Mouse (Mus musculus): ENCODE results near the gene Rgs3.
"Not testable (repeated sequence)": the region's sequence is repeated elsewhere in the genome, so short reads cannot be mapped to it uniquely, and the experiment has no call there.

Rgs3 gene

DNA sequence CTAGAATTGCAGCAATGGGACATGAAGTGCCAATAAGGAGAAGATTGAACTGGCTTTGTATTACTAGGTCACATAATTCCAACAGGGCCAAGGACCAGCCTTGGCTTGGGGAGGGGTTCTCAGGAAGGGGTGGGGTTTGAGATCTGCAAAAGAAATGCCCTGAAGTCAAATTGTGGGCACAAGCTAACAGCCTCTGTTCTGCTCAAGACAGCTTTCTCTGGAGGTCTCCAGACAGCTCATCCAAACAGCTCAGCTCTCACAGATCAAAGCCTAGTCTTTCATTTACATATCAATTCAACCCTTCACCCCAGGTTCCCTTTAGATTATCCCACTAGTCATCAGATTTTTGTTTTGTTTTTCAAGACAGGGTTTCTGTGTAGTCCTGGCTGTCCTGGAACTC lies 14.8 kb upstream of the Rgs3 start:
- in situ Hi-C loops (cut with MboI; ENCODE audit: low sequenced_read_pairs), result no loop called here

DNA sequence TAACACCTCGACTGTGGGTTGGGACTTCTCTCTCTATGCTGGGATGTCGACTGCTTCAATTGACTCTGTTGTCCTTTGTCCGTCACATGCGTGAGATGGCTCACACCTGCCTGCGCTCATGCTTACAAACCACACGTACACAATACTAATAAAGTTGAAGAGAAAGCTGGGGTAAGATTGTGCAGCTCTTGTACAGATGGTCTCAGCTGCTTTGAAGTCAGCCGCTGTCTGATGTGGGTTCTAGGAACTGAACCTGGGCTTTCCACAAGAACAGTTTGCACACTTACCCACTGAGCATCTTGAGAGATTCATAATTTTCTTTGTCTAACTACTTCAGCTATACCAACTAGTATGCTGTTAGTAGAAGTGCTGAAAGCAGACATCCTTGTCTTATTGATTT lies 7.7 kb upstream of the Rgs3 start:
- in situ Hi-C loops (cut with MboI; ENCODE audit: low sequenced_read_pairs), result loop anchor here (10.0 kb wide), 1 partner anchor 203 kb away; no protein-coding TSS in a partner anchor

DNA sequence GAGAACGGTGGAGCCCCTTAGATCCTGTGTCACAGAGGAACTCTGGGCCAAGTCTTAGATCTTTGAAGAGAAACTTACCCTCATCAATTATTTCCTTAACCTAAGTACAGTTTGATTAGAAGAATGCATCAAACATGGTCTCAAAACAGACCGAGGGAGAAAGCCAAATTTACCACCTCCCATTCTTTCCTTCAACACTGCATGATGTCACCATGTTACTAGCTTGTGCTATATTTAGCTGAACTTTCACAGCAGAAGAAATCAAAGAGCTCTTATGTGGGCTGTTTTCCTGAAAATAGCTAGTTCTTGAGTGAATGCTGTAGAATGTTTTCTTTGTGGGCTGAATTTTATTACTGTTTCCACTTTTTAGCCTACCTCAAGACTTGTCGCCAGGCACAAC lies 2.2 kb upstream of the Rgs3 start:
- in situ Hi-C loops (cut with MboI; ENCODE audit: low sequenced_read_pairs), result loop anchor here (5.0 to 10.0 kb wide), 2 partner anchors 140 to 197 kb away; no protein-coding TSS in a partner anchor

DNA sequence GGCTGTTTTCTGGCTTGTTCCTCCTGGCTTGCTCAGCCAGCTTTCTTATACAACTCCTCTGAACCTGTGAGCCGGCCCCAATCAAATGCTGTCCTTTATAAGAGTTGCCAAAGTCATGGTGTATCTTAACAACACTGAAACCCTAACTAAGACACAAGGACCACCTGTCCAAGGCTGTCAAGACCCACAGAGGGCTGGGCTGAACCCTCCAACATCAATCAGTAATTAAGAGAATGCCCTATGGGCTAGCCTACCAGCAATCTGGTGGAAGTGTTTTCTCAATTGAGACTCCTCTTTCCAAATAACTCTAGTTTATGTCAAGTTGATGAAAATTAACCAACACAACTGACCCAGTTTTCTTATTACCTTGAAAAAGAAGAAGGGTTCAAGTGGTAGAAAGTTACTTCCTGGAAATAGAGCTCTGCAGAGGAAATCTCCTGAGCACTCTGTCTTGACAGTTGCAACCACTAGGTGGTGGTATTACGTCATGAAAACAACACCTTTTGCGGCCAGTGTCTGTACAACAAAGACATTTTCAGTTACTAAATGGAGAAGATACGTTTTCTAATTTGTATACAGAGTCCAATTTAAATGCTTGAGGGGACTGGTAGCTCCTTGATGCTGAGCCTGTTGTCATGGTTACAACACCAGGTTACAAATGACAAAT lies 1.4 kb downstream of the Rgs3 start:
- in situ Hi-C loops (cut with MboI; ENCODE audit: low sequenced_read_pairs), result no loop called here

DNA sequence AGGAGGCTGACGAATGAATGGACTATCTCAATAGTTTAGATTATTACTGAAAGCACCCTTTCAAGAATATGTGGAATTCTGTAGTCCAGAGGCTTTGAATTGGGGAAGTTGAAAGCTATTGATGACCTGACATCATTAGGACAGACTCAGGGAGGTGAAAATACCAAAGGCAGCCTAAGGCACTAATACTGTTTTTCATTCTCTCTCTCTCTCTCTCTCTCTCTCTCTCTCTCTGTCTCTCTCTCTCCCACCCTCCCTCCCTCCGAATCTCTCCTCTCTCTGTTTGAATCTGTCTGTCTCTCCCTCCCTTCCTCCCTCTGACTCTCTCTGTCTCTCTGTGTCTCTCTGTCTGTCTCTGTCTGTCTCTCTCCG lies 2.0 kb downstream of the Rgs3 start:
- in situ Hi-C loops (cut with MboI; ENCODE audit: low sequenced_read_pairs), result no loop called here

DNA sequence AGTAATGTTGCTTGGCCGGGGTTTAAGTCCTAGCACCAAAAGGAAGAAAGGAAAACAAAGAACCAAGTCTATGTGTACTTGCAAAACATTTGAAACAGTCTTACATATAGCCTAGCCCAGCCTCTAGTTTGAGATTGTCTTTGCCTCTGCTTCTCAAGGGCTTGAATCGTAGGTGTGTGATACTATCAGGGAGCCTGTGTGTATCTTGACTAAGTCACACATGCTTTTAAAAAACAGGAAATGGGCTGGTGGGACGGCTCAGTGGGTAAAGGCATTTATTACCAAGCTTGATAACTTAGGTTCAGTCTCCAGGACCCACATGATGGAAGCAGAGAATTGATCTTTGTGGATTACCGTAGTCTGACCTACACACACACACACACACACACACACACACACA lies 2.4 kb downstream of the Rgs3 start:
- in situ Hi-C loops (cut with MboI; ENCODE audit: low sequenced_read_pairs), result no loop called here

DNA sequence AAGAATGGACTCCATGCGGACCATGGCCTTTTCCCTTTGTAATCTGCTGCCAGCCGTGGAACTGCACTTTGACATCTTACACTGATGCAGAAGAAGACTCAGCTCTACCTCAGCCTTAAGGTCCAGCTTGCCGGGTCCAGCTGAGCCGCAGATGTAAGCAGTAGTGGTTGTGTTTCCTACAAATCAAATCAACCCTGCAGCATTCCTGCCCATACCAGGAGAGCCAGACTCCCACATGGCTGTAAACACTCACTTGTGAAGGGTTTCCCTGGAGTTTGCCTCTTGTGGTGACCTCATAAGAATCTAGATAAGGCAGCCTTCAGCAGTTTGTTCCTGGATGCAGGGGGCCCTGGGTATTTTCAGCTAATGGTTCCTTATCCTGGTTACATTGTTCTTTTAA lies 6.9 kb downstream of the Rgs3 start:
- in situ Hi-C loops (cut with MboI; ENCODE audit: low sequenced_read_pairs), result no loop called here

DNA sequence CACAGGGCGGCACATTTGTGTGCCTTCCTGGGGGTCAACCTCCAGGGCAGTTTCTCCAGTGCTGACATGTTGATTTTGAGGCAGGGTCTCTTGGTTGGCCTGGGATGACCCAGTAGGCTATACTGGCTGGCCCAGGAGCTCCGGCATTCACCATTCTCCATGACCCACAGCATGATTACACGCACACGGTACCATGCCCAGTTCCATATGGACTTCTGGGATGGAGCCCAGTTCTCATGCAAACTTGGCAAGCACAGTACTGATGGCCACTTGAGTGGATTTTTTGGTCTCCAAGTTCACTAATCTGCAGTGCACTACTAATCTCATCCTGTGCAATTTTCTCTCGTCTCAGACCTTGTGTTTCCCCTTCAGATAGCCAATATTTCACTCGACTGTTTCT lies 8.0 kb downstream of the Rgs3 start:
- in situ Hi-C loops (cut with MboI; ENCODE audit: low sequenced_read_pairs), result no loop called here

DNA sequence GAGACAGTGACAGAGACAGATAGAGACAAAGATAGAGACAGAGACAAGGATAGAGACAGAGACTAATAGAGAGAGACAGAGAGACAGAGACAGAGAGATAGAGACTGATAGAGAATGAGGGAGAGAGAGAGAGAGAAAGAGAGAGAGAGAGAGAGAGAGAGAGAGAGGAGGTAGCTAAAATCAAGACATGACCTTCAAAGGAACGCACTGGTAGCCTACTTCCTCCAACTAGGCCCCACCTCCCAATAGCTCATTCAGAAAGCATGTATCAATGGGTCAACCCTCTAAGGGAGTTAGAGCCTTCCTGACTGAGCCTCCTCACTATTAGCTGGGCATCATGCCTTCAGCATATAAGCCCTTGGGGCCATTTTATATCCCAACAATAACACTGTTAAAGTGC lies 8.7 kb downstream of the Rgs3 start:
- in situ Hi-C loops (cut with MboI; ENCODE audit: low sequenced_read_pairs), result no loop called here

DNA sequence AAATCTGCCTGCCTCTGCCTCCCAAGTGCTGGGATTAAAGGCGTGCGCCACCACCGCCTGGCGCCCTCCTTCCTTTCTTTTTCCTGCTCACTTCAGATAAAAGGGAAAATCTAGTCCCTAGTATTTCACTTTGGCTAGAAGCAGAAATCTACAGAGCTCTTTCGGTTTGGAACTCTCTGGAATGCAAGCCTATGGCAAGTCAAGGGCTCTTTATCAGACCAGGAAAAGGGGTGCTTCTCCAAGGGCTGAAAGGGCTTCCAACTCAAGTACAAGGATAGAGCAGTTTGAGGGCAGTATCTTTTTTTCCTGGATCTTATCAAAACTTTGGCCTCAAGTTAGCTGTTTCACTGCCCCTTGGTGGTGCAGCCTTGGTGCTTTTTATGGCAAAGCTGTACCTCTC lies 10.0 kb downstream of the Rgs3 start:
- in situ Hi-C loops (cut with MboI; ENCODE audit: low sequenced_read_pairs), result no loop called here

DNA sequence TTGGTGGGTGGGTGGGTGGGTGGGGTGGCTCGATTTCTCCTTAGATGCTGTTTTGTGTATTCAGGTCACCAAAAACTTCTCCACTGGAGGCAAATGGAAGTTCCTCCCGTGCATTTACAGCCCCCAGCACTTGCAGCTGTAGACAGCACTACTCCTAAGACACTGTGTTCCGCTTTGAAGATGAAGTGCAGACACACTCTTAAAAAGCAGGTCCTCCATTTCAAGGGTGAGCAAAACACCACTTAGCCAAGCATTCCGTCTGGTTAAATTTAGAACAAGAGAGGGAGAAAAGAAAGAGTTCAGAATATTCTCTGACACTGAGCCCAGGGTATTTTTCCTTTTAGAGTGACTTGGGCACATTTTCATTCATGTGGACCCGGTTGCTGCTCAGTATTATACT lies 10.4 kb downstream of the Rgs3 start:
- in situ Hi-C loops (cut with MboI; ENCODE audit: low sequenced_read_pairs), result no loop called here

DNA sequence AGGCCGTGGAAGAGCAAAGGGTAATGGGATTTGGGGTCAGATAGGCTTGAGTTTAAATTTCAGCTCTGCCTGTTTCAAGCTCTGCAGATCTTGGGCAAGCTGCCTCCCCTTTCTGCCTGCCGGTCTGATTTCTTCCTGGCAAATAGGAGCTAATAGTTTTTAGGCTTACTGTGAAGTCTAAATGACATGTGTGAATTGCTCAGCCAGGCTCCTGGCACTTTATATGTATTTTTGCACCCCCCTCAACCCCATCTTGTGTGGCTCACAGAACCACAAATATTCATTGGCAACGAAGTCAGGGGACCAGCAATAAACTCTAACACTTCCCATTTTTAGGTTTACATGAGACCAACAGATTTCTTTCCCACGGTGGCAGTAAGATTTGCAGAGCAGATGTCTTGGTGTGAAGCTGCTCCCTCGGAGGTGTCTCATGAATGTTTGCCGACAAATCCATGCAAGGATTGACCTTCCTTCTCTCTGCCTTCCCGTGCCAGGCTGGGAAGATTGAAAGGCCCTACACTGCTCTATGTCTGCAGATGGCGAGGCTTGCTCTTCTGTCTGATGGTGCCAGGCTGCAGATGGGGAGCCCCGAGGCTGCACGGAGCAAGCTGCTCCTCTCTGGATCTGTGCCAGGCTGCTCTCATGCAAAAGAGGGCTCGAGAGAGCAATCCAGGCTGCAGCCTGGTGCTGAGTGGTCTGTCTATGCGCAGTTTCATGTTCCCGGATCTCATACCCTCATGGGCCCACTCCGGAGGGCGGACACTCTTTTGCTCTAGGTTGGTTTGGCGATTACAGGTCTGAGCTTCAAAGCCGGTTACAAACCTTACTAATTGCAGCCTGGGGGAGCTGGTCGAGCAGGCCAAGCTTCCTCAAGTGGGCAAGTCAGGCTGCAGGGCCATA lies 23.0 kb downstream of the Rgs3 start:
- in situ Hi-C loops (cut with MboI; ENCODE audit: low sequenced_read_pairs), result no loop called here

DNA sequence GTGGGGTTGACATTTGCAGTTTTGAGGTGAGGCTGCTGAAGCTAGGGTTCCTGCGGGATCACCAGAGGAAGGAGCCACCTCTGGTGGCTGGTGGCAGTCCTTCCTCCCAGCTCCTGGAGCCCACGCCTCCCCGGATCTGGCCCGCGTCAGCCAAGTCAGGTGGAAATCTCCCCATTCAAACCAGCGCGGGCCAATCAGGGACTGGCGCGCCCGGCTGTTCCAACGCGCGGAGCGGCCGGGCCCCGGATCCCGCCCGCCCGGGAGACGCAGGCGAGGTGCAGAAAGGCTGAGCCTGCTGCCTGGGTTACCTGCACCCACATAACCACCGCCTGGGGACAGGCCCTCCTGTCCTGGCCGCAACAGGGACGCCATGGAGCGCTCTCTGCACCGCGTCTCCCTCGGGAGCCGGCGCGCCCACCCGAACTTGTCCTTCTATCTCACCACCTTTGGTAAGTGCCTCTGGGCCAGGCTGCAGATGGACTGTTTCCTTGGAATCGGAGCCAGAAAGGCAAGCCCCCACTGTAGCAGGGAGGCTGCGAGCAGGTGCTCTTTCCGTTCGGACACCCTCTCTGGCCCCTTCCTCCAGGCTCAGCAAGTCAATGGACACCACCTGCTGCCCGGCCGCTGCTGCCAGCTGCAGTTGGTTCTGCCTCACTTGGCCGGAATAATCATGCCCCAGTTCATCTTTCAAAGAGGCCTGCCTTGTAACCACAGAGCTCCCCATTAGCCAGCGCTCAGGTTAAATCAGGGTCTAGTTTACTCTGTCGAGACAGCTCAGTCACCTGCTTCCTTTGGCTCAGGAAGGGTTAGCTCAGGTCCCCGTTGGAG lies 23.8 kb downstream of the Rgs3 start:
- in situ Hi-C loops (cut with MboI; ENCODE audit: low sequenced_read_pairs), result no loop called here

DNA sequence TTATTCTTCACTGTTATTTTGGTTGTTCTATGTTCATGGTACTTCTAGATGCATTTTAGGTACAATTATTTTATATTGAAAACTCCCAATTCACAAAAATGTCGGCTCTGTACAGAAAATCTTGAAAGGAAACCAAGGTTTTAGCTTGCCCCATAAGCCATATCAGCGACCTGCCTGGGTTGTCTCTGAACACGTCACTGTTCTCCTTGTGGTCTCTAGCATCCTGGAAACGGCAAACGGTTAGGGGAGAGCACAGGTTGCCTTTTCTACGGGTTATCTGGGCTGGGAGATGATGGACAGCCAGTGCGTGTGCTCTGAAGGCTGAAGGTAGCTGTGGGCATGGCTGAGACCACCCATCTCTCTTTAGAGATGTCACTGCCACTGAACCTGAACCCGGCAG lies 27.4 kb downstream of the Rgs3 start:
- in situ Hi-C loops (cut with MboI; ENCODE audit: low sequenced_read_pairs), result no loop called here

DNA sequence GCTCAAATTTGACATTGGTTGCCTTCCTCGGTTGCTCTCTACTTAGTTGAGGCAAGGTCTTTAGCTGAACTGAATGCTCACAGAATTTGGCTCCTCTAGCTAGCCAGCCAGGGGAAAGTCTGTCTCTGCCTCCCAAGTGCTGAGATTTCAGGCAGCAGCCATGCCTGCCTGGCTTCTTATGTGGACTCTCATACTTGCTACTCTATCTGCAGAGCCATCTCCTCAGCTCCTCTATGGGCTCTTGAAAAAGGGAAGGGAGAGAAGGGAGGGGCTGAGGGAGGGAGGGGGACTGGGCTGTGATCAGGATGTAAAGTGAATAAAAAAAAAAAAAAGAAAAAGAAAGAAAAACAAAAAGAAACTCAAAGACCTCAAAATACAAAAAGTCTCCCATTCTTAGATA lies 31.2 kb downstream of the Rgs3 start:
- in situ Hi-C loops (cut with MboI; ENCODE audit: low sequenced_read_pairs), result no loop called here

DNA sequence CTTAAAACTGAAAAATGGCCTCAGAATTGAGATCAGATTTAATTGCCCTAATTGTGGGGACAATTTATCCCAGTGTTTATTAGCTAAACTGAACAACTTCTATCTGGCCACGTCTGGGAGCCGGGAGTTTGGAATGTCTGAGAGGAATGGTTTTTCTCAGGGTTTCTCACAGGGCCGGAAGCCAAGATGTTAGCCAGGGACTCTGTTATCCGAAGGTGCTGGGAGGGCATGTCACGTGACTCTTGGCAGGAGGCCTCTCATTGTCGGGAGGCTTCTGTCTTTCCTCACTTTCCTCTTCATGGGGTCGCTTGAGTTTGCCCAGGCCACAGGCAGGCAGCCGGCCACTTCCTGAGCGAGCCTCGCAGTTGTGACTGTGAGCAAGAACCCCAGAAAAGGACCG lies 31.7 kb downstream of the Rgs3 start:
- in situ Hi-C loops (cut with MboI; ENCODE audit: low sequenced_read_pairs), result no loop called here

DNA sequence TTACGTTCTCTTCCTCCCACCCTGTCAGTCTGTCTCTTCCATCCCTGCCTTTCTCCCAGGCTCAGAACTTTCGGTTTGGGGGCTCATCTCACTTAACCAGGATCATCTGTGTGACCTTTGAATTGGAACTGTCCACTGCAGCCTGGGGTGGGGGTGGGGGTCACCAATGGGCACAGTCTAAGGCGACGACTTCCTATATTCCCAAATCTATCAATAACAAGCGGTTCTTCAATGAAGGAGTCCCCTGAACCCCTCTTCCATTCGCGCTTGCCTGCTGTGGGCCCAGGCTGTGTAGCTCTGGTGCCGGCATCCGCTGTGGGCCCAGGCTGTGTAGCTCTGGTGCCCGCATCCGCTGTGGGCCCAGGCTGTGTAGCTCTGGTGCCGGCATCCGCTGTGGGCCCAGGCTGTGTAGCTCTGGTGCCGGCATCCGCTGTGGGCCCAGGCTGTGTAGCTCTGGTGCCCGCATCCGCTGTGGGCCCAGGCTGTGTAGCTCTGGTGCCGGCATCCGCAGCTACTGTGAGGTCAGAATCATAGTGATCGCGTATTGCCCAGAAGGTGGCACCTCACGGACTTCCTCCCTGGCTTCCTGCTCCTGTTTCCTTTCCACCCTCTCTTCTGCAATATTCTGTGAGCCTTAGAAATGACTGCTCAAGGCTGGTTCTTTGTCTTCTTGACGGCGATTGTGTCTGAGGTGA lies 34.0 kb downstream of the Rgs3 start:
- in situ Hi-C loops (cut with MboI; ENCODE audit: low sequenced_read_pairs), result not testable (repeated sequence)

DNA sequence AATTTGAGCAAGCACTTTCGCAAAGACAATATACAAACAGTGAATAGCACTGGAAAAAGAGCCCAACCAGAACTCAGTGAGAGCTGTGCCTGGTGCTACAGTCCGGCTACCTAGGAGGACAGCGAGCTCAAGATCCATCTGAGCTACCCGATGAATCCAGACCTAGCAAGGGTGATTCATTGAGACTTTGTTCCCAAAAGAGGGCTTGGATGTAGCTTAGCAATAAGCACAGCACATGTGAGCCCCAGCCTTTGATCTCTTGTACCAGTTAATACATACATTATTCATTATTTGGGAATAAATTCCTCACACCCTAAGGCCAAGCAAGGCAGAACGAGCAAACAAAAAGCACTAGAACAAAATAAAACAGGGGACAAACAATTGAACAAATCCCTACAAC lies 34.8 kb downstream of the Rgs3 start:
- in situ Hi-C loops (cut with MboI; ENCODE audit: low sequenced_read_pairs), result no loop called here

DNA sequence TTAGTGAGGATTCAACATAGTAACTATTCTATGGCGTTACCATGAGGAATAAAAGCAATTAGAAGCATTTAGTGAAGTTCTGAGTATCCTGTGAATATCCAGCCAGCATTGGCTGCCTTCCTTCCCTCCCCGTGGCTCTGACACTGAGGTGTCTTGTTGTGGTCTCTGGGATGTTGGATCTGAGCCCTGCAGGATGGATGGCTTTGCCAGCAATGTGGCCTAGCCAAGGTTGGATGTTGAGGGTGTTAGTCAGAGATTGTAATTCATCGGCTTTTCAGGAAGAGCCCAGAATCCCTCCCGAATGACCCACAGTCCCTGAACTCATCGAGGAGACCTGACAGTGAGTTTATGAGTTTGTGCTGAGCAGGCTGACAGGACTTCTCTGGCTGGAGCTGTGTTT lies 36.4 kb downstream of the Rgs3 start:
- in situ Hi-C loops (cut with MboI; ENCODE audit: low sequenced_read_pairs), result no loop called here

DNA sequence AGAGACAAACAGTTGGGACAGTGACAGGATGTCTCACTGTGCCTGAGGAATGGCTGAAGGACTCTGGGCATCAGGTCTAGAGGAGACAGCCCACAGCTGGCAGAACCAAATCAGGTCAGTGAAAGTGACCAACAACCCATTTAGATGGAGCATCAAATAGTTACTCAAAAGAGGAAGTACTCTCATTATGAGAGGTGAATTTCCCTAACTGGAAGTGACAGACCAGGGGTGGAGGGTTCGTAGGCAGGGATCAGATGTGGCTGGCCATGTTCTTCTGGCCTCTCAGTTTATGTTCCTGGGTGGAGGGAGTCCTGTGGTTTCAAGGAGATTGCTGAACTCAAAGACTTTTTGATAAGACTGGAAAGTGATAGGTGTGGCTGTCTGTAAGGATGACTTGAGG lies 40.9 kb downstream of the Rgs3 start:
- in situ Hi-C loops (cut with MboI; ENCODE audit: low sequenced_read_pairs), result no loop called here

DNA sequence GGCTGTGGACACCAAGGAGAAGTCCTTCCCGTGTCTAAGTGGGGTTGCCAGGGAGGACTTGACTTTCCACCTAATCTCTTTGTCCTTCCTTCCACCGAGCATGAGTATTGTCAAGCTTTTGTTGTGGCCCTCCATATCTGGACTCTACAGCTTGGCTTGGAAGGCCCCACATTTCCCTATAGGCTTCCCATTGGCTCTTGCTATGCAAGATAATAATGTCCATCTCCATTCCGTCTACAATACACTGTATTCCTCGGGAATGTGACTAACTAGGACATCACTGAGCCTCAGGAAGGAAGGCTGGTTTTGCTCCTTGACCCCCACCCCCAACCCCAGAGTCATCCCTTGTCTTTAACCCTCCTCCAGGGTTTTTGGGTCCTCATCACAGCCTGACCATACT lies 44.0 kb downstream of the Rgs3 start:
- in situ Hi-C loops (cut with MboI; ENCODE audit: low sequenced_read_pairs), result no loop called here
